Mouse (Mus musculus): ENCODE data around the gene Prkd1.

DNA sequence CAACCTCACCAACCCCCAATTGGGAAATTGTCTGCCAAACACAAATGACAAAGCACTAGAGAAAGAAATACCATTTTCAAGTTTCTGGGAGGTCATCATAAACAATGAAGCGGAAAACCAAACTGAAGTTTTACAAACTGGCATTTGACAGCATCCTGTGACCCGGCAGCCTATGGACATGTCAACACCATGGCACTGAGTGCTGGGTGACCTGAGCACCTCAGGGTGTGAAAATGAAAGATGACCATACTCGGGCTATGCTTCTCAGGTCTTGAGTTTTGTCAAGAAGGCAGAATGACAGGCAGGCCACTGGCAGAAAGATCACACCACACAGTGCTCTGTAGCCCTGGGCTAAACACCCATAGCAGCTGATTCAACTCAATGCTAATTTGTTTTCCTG, 94.7 kb downstream of the Prkd1 start:
- no peak for TF ChIP-seq CTCF (IDR thresholded peaks at IDR 0.05; ENCODE audit: low read depth, low read length)
- no peak for TF ChIP-seq POLR2A (IDR thresholded peaks at IDR 0.05; ENCODE audit: extremely low read depth, insufficient read depth, low read length)
